Mouse (Mus musculus): Measurements from ENCODE around the gene Alk.

Alk gene

GRCm38 (mm10) chr17:71964610-71965009 lies 639.8 kb downstream of the Alk start:
- DNase-seq, result no peak

GRCm38 (mm10) chr17:71962746-71963145 lies 641.7 kb downstream of the Alk start:
- DNase-seq, result no peak

- no peak for DNase-seq
Measured at GRCm38 (mm10) chr17:71955011-71955410, 649.4 kb downstream of the Alk start.

GRCm38 (mm10) chr17:71954217-71954844 lies 650.1 kb downstream of the Alk start:
- no peak for DNase-seq

GRCm38 (mm10) chr17:71950968-71951367 lies 653.5 kb downstream of the Alk start:
- DNase-seq, result no peak

- DNase-seq, result no peak
Measured at GRCm38 (mm10) chr17:71948687-71949086, 655.7 kb downstream of the Alk start.

GRCm38 (mm10) chr17:71947452-71947851 lies 657.0 kb downstream of the Alk start:
- no peak for DNase-seq

- no peak for DNase-seq
Measured at GRCm38 (mm10) chr17:71944020-71944419, 660.4 kb downstream of the Alk start.

GRCm38 (mm10) chr17:71942052-71942451 lies 662.4 kb downstream of the Alk start:
- no peak for DNase-seq

GRCm38 (mm10) chr17:71941436-71941835 lies 663.0 kb downstream of the Alk start:
- DNase-seq, result no peak

- no peak for DNase-seq
Measured at GRCm38 (mm10) chr17:71936681-71937080, 667.7 kb downstream of the Alk start.

- DNase-seq, result no peak
Measured at GRCm38 (mm10) chr17:71935837-71936236, 668.6 kb downstream of the Alk start.

- DNase-seq, result no peak
Measured at GRCm38 (mm10) chr17:71935336-71935735, 669.1 kb downstream of the Alk start.

GRCm38 (mm10) chr17:71914941-71915340 lies 689.5 kb downstream of the Alk start:
- DNase-seq, result no peak

- DNase-seq, result no peak
Measured at GRCm38 (mm10) chr17:71914541-71914940, 689.9 kb downstream of the Alk start.

- DNase-seq, result no peak
Measured at GRCm38 (mm10) chr17:71913188-71913587, 691.2 kb downstream of the Alk start.

- peak in 1 of 2 experiments; percentile 22 for DNase-seq
Measured at GRCm38 (mm10) chr17:71909107-71909506, 695.3 kb downstream of the Alk start.

- no peak for DNase-seq
Measured at GRCm38 (mm10) chr17:71881369-71881768, 723.1 kb downstream of the Alk start.

- no peak for DNase-seq
Measured at GRCm38 (mm10) chr17:71875492-71875891, 728.9 kb downstream of the Alk start.

GRCm38 (mm10) chr17:71874795-71875194 lies 729.6 kb downstream of the Alk start:
- no peak for DNase-seq

- peak; percentile 43 to 58 for DNase-seq
Measured at GRCm38 (mm10) chr17:71874077-71874476, 730.4 kb downstream of the Alk start.

GRCm38 (mm10) chr17:71872976-71873375 lies 731.5 kb downstream of the Alk start:
- DNase-seq, result peak in 1 of 2 experiments; percentile 27

- no peak for DNase-seq
Measured at GRCm38 (mm10) chr17:71871981-71872380, 732.4 kb downstream of the Alk start.

GRCm38 (mm10) chr17:71870641-71871040 lies 733.8 kb downstream of the Alk start:
- no peak for DNase-seq

GRCm38 (mm10) chr17:71870232-71870621 lies 734.2 kb downstream of the Alk start:
- no peak for DNase-seq

All from lung, postnatal 4 days (tissue).